Mouse (Mus musculus) CH12.LX (cell line): ENCODE measurements around the gene Cd2bp2. TPM values are rescaled to one million over a fixed set of nuclear protein-coding genes. Genes with fewer than 3 reads are reported as not detected.
A peak's percentile ranks its signal among the peaks of the same experiment; 100 is the strongest.

Experiments
- DNase-seq: peaks from one replicate; pipeline ENCODE4 v3.0.0-alpha.2; 2013; ENCODE audit errors: extremely low read depth
- H3K27ac ChIP-seq: 2 replicates; pipeline ENCODE4 v1.5.1; 2012; ENCODE audit warnings: low read depth, mild to moderate bottlenecking, control low read depth, moderate library complexity; ENCODE audit not compliant: insufficient read depth
- H3K27me3 ChIP-seq: replicated peaks from 2 replicates; pipeline ENCODE3; 2012; ENCODE audit warnings: inconsistent platforms
- H3K36me3 ChIP-seq, 2 experiments: replicated peaks in 1 of 2; 2 replicates each; pipeline versions ENCODE3 to v1.6.1; 2012; ENCODE audit warnings: inconsistent platforms in 1 of 2, low read length in 1 of 2, mild to moderate bottlenecking in 1 of 2, mixed read lengths in 1 of 2, moderate library complexity in 1 of 2; ENCODE audit not compliant: control insufficient read depth in 1 of 2, insufficient read depth in 1 of 2
- H3K4me1 ChIP-seq, 2 experiments: 2 replicates each; pipeline ENCODE4 v1.6.1; 2012; ENCODE audit warnings: inconsistent platforms in 1 of 2, moderate library complexity in 1 of 2; ENCODE audit not compliant: insufficient read depth in 2 of 2, control insufficient read depth in 1 of 2
- H3K4me2 ChIP-seq: 2 replicates; pipeline ENCODE4 v1.6.1; 2012; ENCODE audit warnings: low read depth, mild to moderate bottlenecking, control low read depth; ENCODE audit not compliant: poor library complexity, insufficient read depth, severe bottlenecking
- H3K4me3 ChIP-seq, 3 experiments: fragments of 150-350 bp in 1 of 3; sonication (generic) in 1 of 3; replicated peaks in 1 of 3; 2 replicates each; pipeline versions ENCODE3 to v1.5.1; 2011 to 2012; ENCODE audit warnings: low read depth in 2 of 3, low read length in 2 of 3, mild to moderate bottlenecking in 2 of 3, moderate library complexity in 2 of 3, control low read depth in 1 of 3, improper control_type of control experiment in 1 of 3, inconsistent platforms in 1 of 3, mixed read lengths in 1 of 3; ENCODE audit not compliant: poor library complexity in 1 of 3
- H3K79me2 ChIP-seq: replicated peaks from 2 replicates; pipeline ENCODE4 v1.6.1; 2012; ENCODE audit warnings: mild to moderate bottlenecking, moderate library complexity; ENCODE audit not compliant: control insufficient read depth, poor library complexity, insufficient read depth, severe bottlenecking; ENCODE audit errors: extremely low read depth
- H3K9ac ChIP-seq: 2 replicates; pipeline ENCODE4 v1.6.1; 2012; ENCODE audit warnings: low read depth, mild to moderate bottlenecking, control low read depth, moderate library complexity; ENCODE audit not compliant: insufficient read depth
- H3K9me3 ChIP-seq: replicated peaks from 2 replicates; pipeline ENCODE3; 2012; ENCODE audit warnings: low read length, inconsistent platforms, mixed read lengths
- CHD2 ChIP-seq: IDR thresholded peaks from 2 replicates; pipeline ENCODE4 v1.6.1; 2011; ENCODE audit warnings: low read length, improper control_type of control experiment
- CTCF ChIP-seq, 2 experiments: IDR thresholded peaks in 1 of 2; conservative IDR thresholded peaks in 1 of 2; 2 replicates each; pipeline ENCODE4 v1.5.1; 2011 to 2012; ENCODE audit warnings: low read depth in 2 of 2, low read length in 2 of 2, improper control_type of control experiment in 1 of 2, inconsistent platforms in 1 of 2, mild to moderate bottlenecking in 1 of 2, moderate library complexity in 1 of 2
- ELF1 ChIP-seq: IDR thresholded peaks from 2 replicates; pipeline ENCODE4 v1.6.1; 2014; ENCODE audit warnings: low read depth, mild to moderate bottlenecking, inconsistent platforms, low read length, improper control_type of control experiment
- EP300 ChIP-seq: IDR thresholded peaks from 2 replicates; pipeline ENCODE4 v1.6.1; 2011; ENCODE audit warnings: low read length, improper control_type of control experiment
- ETS1 ChIP-seq: conservative IDR thresholded peaks from 2 replicates; pipeline ENCODE4 v1.6.1; 2012; ENCODE audit warnings: low read depth, mild to moderate bottlenecking, inconsistent platforms, low read length, improper control_type of control experiment, moderate library complexity
- GABPA ChIP-seq: IDR thresholded peaks from 2 replicates; pipeline ENCODE4 v1.6.1; 2012; ENCODE audit warnings: low read depth, low read length, improper control_type of control experiment, inconsistent platforms; ENCODE audit not compliant: insufficient replicate concordance
- JUN ChIP-seq: IDR thresholded peaks from 2 replicates; pipeline ENCODE4 v1.6.1; 2011; ENCODE audit warnings: low read depth, mild to moderate bottlenecking, low read length, improper control_type of control experiment, moderate library complexity; ENCODE audit not compliant: insufficient read depth
- KAT2A ChIP-seq: IDR thresholded peaks from 2 replicates; pipeline ENCODE4 v1.6.1; 2012; ENCODE audit warnings: low read length, improper control_type of control experiment, inconsistent platforms; ENCODE audit not compliant: insufficient replicate concordance
- MAFK ChIP-seq: IDR thresholded peaks from 2 replicates; pipeline ENCODE4 v1.6.1; 2011; ENCODE audit warnings: low read length, improper control_type of control experiment; ENCODE audit not compliant: insufficient replicate concordance
- MAX ChIP-seq: IDR thresholded peaks from 2 replicates; pipeline ENCODE4 v1.6.1; 2011; ENCODE audit warnings: low read length, improper control_type of control experiment
- MAZ ChIP-seq: IDR thresholded peaks from 2 replicates; pipeline ENCODE4 v1.6.1; 2012; ENCODE audit warnings: low read depth, mild to moderate bottlenecking, inconsistent platforms, low read length, improper control_type of control experiment, moderate library complexity
- MEF2A ChIP-seq: IDR thresholded peaks from 2 replicates; pipeline ENCODE4 v1.6.1; 2014; ENCODE audit warnings: low read depth, mild to moderate bottlenecking, inconsistent platforms, low read length, improper control_type of control experiment, borderline replicate concordance
- NELFE ChIP-seq: IDR thresholded peaks from 2 replicates; pipeline ENCODE4 v1.6.1; 2011; ENCODE audit warnings: low read depth, low read length, improper control_type of control experiment
- PAX5 ChIP-seq: IDR thresholded peaks from 2 replicates; pipeline ENCODE4 v1.6.1; 2012; ENCODE audit warnings: low read length, inconsistent platforms, mixed read lengths
- POLR2AphosphoS2 ChIP-seq: IDR thresholded peaks from 2 replicates; pipeline ENCODE4 v1.6.1; 2011; ENCODE audit warnings: low read depth, low read length, improper control_type of control experiment
- RAD21 ChIP-seq: IDR thresholded peaks from 2 replicates; pipeline ENCODE4 v1.6.1; 2011; ENCODE audit warnings: low read depth, mild to moderate bottlenecking, low read length, improper control_type of control experiment, moderate library complexity
- SIN3A ChIP-seq: IDR thresholded peaks from 2 replicates; pipeline ENCODE4 v1.6.1; 2012; ENCODE audit warnings: low read length, improper control_type of control experiment, inconsistent platforms
- TCF12 ChIP-seq: IDR thresholded peaks from 2 replicates; pipeline ENCODE4 v1.6.1; 2014; ENCODE audit warnings: low read depth, mild to moderate bottlenecking, inconsistent platforms, low read length, improper control_type of control experiment
- UBTF ChIP-seq: IDR thresholded peaks from 2 replicates; pipeline ENCODE4 v1.6.1; 2012; ENCODE audit warnings: low read depth, mild to moderate bottlenecking, inconsistent platforms, low read length, improper control_type of control experiment, moderate library complexity
- USF1 ChIP-seq: IDR thresholded peaks from 2 replicates; pipeline ENCODE4 v1.6.1; 2014; ENCODE audit warnings: low read depth, mild to moderate bottlenecking, inconsistent platforms, low read length, improper control_type of control experiment
- ZMIZ1 ChIP-seq: IDR thresholded peaks from 2 replicates; pipeline ENCODE4 v1.6.1; 2012; ENCODE audit warnings: low read depth, mild to moderate bottlenecking, inconsistent platforms, low read length, improper control_type of control experiment
- dilution Hi-C: fragments of 300-500 bp; cut with MboI; formaldehyde crosslinking; loops from 2 replicates; pipeline ENCODE4 v1.14.3; 2020; ENCODE audit warnings: low sequenced_read_pairs; ENCODE audit not compliant: extremely low pct_unique_long_range_greater_than_20kb, extremely low pct_ligation_motif_present
- in situ Hi-C: fragments of 300-500 bp; cut with MboI; formaldehyde crosslinking; loops from 3 replicates; pipeline ENCODE4 v1.14.3; 2019; ENCODE audit warnings: low sequenced_read_pairs, low pct_ligation_motif_present, low pct_unique_long_range_greater_than_20kb, mixed read lengths
- polyA plus RNA-seq: library from polyadenylated mRNA; unstranded; fragments of >175 nt; gene quantifications from 2 replicates; pipeline ENCODE4 v1.2.1, GENCODE M21; 2012; ENCODE audit warnings: low read depth; ENCODE audit not compliant: insufficient read length
- total RNA-seq, 2 experiments: library from RNA; depleted of rRNA; stranded (reverse); fragments of 300-350 nt in 1 of 2; fragments of >200 nt in 1 of 2; gene quantifications; 2 replicates each; pipeline ENCODE4 v1.2.3; 2012 to 2014

The Cd2bp2 gene
- total and polyA plus RNA-seq, 3 experiments: 57.4 to 66.8 (median 62.4) TPM

GRCm38 (mm10) chr7:127210266-127210665 lies 14.4 kb upstream of the Cd2bp2 start:
- H3K79me2 ChIP-seq: peaks cover 29% of the 10 kb centered on the region
- peaks cover 4 to 43% of the 10 kb centered on the region in 2 experiments for H3K4me1 ChIP-seq
- no peaks in the 10 kb centered on the region for H3K27me3 ChIP-seq
- DNase-seq: no peak
- TF ChIP-seq MAFK: no peak
- TF ChIP-seq SIN3A: no peak
- TF ChIP-seq CHD2: no peak
- no peak for TF ChIP-seq MAZ
- no peak for TF ChIP-seq RAD21
- no peak for TF ChIP-seq PAX5
- TF ChIP-seq MAX: no peak
- TF ChIP-seq ZMIZ1: no peak
- TF ChIP-seq USF1: no peak
- no peak for TF ChIP-seq CTCF (conservative IDR thresholded peaks at IDR 0.05 in 1 of 2, IDR thresholded peaks at IDR 0.05 in 1 of 2; ENCODE audit: low read depth in 2 of 2, low read length in 2 of 2)
- no peak overlapping the region; the same call in 1 of the 2 replicates for H3K9ac ChIP-seq
- H3K36me3 ChIP-seq: peaks cover 19 to 31% of the 10 kb centered on the region in 2 experiments
- H3K27ac ChIP-seq: no peak overlapping the region
- H3K4me3 ChIP-seq: no peak overlapping the region
- dilution Hi-C loops (no loop called here), in situ Hi-C loops (no loop called here)
- no peaks in the 10 kb centered on the region for H3K9me3 ChIP-seq
- no peak overlapping the region for H3K4me2 ChIP-seq

GRCm38 (mm10) chr7:127209851-127210250 lies 14.0 kb upstream of the Cd2bp2 start:
- H3K27ac ChIP-seq: peak overlapping the region; percentile 51
- dilution Hi-C loops: no loop called here

More at GRCm38 (mm10) chr7:127209851-127210250, 14.0 kb upstream of the Cd2bp2 start:
- in situ Hi-C loops: no loop called here
- Histone ChIP-seq H3K79me2 (peaks cover 32% of the 10 kb centered on the region), H3K27me3 (no peaks in the 10 kb centered on the region), H3K4me1 (peaks cover 8 to 43% of the 10 kb centered on the region in 2 experiments), H3K9ac (peak overlapping the region; percentile 59), H3K4me3 (peak overlapping the region in 2 of 3 experiments; percentile 4 to 26), H3K4me2 (peak overlapping the region; percentile 79; the same call in 1 of the 2 replicates), H3K36me3 (peaks cover 17 to 31% of the 10 kb centered on the region in 2 experiments), H3K9me3 (no peaks in the 10 kb centered on the region)
- DNase-seq: no peak
- TF ChIP-seq MEF2A (no peak), EP300 (no peak), ETS1 (no peak), POLR2AphosphoS2 (no peak), NELFE (no peak), CTCF (conservative IDR thresholded peaks at IDR 0.05 in 1 of 2, IDR thresholded peaks at IDR 0.05 in 1 of 2; ENCODE audit: low read depth in 2 of 2, low read length in 2 of 2) (no peak), KAT2A (no peak), ZMIZ1 (no peak), MAFK (no peak), ELF1 (no peak), RAD21 (no peak), JUN (no peak), MAX (no peak), UBTF (no peak), GABPA (no peak), TCF12 (no peak), SIN3A (no peak)
